Comparison of ENCODE assay signal across 25 mouse cellular contexts in the genomic region with DNA sequence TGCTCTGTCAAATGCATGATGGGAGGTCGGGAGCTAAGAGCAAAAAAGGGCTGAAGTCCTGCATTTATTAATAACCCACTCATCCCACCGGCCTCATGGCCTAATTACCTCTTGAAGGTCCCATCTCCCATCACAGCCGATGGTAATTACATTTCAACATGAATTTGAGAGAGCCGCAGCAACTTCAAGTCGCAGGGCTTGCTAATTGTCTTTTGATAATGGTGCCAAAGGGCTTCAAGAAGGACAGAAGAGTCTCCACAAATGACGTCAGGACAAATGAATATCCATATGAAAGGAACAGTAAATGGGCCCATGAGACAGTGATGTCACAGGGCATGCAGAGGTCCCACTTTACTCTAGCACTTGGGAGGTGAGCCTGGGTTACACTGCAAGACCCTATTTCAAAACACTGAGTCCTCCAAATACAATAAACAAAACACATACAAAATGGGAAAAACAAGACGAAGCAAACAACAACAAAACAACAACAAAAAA. TPM values are rescaled to one million over a fixed set of nuclear protein-coding genes. Genes with fewer than 3 reads are reported as not detected.
DNase-seq lines count a peak whose midpoint lies in the region; ATAC-seq lines count a peak whose summit lies in the region.
"Had no signal": no experiment of that assay in that cellular context is flagged by ENCODE, and none has a peak within 500 bp of the region (broad histone marks: within the 10 kb centered on the region; RNA-seq: fewer than 3 reads in every experiment).

No protein-coding gene starts in this region.

- no peak overlapping the region for H3K9ac ChIP-seq in midbrain, embryonic 11.5 days (ENCODE audit: low read length)
- H3K9ac ChIP-seq: forebrain, embryonic 15.5 days; heart, embryonic 12.5 days; heart, embryonic 15.5 days; hindbrain, embryonic 13.5 days had no signal

- H3K27ac ChIP-seq in heart, embryonic 10.5 days, result no peak overlapping the region
- no peak overlapping the region for H3K27ac ChIP-seq in midbrain, embryonic 11.5 days (ENCODE audit: low read depth, low read length)
- no peak overlapping the region for H3K27ac ChIP-seq in midbrain, embryonic 10.5 days (replicated peaks)
- H3K27ac ChIP-seq: forebrain, embryonic 10.5 days; forebrain, embryonic 15.5 days; heart, embryonic 15.5 days; hindbrain, embryonic 13.5 days had no signal

- peaks cover 9% of the 10 kb centered on the region for H3K4me1 ChIP-seq in heart, embryonic 10.5 days
- H3K4me1 ChIP-seq in midbrain, embryonic 11.5 days (ENCODE audit: control insufficient read depth, insufficient read depth, low read length), result peaks cover 9% of the 10 kb centered on the region; the same call in 1 of the 2 replicates
- H3K4me1 ChIP-seq in midbrain, embryonic 10.5 days, result peaks cover 30% of the 10 kb centered on the region

- ATAC-seq in midbrain, embryonic 11.5 days (ENCODE audit: low FRiP score), result no peak
- ATAC-seq: forebrain, embryonic 15.5 days; hindbrain, embryonic 16.5 days; inflammation-experienced regulatory T-cells, adult 6 months; intestine, embryonic 16.5 days; Patski had no signal

- intact Hi-C loops in heart, postnatal 14 days (cut with DNase I), result no loop called here

- no peaks in the 10 kb centered on the region for H3K9me3 ChIP-seq in heart, embryonic 10.5 days
- no peaks in the 10 kb centered on the region for H3K9me3 ChIP-seq in midbrain, embryonic 11.5 days (ENCODE audit: control insufficient read depth, low read length)
- H3K9me3 ChIP-seq in midbrain, embryonic 10.5 days (replicated peaks), result no peaks in the 10 kb centered on the region
- H3K9me3 ChIP-seq: forebrain, embryonic 10.5 days; forebrain, embryonic 15.5 days; G1E; heart, embryonic 12.5 days; heart, embryonic 15.5 days; hindbrain, embryonic 13.5 days had no signal

- H3K4me2 ChIP-seq in midbrain, embryonic 11.5 days, result no peak overlapping the region
- H3K4me2 ChIP-seq: forebrain, embryonic 15.5 days; heart, embryonic 12.5 days; heart, embryonic 15.5 days; hindbrain, embryonic 13.5 days had no signal

- no peaks in the 10 kb centered on the region; the same call in 1 of the 2 replicates for H3K27me3 ChIP-seq in heart, embryonic 10.5 days (ENCODE audit: insufficient read depth, poor library complexity, severe bottlenecking)
- no peaks in the 10 kb centered on the region for H3K27me3 ChIP-seq in midbrain, embryonic 11.5 days (ENCODE audit: control insufficient read depth, insufficient read depth, low read length)
- H3K27me3 ChIP-seq in midbrain, embryonic 10.5 days (ENCODE audit: low read depth, poor library complexity, severe bottlenecking), result no peaks in the 10 kb centered on the region; the same call in 1 of the 2 replicates
- H3K27me3 ChIP-seq: forebrain, embryonic 15.5 days; heart, embryonic 12.5 days; heart, embryonic 15.5 days; hindbrain, embryonic 13.5 days; Patski had no signal

- DNase-seq in heart, embryonic 10.5 days (ENCODE audit: low spot score), result peak; percentile 31
- no peak for DNase-seq in heart, postnatal 14 days
- peak; percentile 41 for DNase-seq in midbrain, embryonic 11.5 days (ENCODE audit: low spot score, missing footprints)
- DNase-seq in midbrain, embryonic 10.5 days (ENCODE audit: low spot score), result no peak
- DNase-seq in R1 (ENCODE audit: low read depth, low spot score), result peak; percentile 64
- no peak for DNase-seq in cerebellum, postnatal 25 days
- DNase-seq: adrenal gland, adult 2 months; adrenal gland, postnatal 14 days; cerebellum, adult 11-12 months; cerebellum, adult 8-10 months; cerebellum, postnatal 10 days; gastrocnemius, postnatal 25 days; heart, postnatal 10 days; kidney, adult 18-20 months had no signal

- no peaks in the 10 kb centered on the region for H3K36me3 ChIP-seq in heart, embryonic 10.5 days
- H3K36me3 ChIP-seq in midbrain, embryonic 11.5 days (ENCODE audit: control insufficient read depth, insufficient read depth, low read length), result no peaks in the 10 kb centered on the region
- H3K36me3 ChIP-seq in midbrain, embryonic 10.5 days, result no peaks in the 10 kb centered on the region
- H3K36me3 ChIP-seq: forebrain, embryonic 10.5 days; forebrain, embryonic 15.5 days; G1E; heart, embryonic 12.5 days; heart, embryonic 15.5 days; hindbrain, embryonic 13.5 days had no signal

- WGBS in heart, embryonic 10.5 days, result 84% methylated on average over 7 of the region's 7 CpGs
- 81% methylated on average over 7 of the region's 7 CpGs for WGBS in midbrain, embryonic 11.5 days
- WGBS in midbrain, embryonic 10.5 days, result 87% methylated on average over 7 of the region's 7 CpGs

- H3K4me3 ChIP-seq in heart, embryonic 10.5 days, result no peak overlapping the region
- no peak overlapping the region for H3K4me3 ChIP-seq in midbrain, embryonic 11.5 days (ENCODE audit: low read depth, low read length)
- H3K4me3 ChIP-seq in midbrain, embryonic 10.5 days, result no peak overlapping the region
- H3K4me3 ChIP-seq: forebrain, embryonic 10.5 days; forebrain, embryonic 15.5 days; heart, embryonic 12.5 days; heart, embryonic 15.5 days; hindbrain, embryonic 13.5 days had no signal

RNA-seq across cellular contexts. Expression of a gene that starts 3.1 kb away (rescaled TPM):
- 0.07 and 0.24 TPM in 2 replicates for polyA plus RNA-seq in heart, embryonic 10.5 days (2016; fragmentation: Nextera tagmentation; extraction: Ambion mirVana)
- total RNA-seq in heart, postnatal 14 days (2021), result under 1 TPM in 1 of 2 experiments, not detected in 1; 0.14 TPM
- 1.4 and 2.0 TPM in 2 replicates for polyA plus RNA-seq in midbrain, embryonic 11.5 days (2014; fragmentation: Nextera tagmentation; extraction: Ambion mirVana)
- polyA plus RNA-seq in midbrain, embryonic 10.5 days (2016; fragmentation: Nextera tagmentation; extraction: Ambion mirVana), result 1.8 and 2.0 TPM in 2 replicates
- total RNA-seq: gastrocnemius, postnatal 25 days; heart, postnatal 10 days; hematopoietic stem cell, adult 5-6 weeks had no signal
- polyA plus RNA-seq: G1E had no signal

Comparison
In these comparisons a context has a peak if more than half of its experiments do, and no peak if none do; other contexts are left out.
1. DNase-seq: peak in heart, embryonic 10.5 days (single experiment), midbrain, embryonic 11.5 days (single experiment) and R1 (single experiment); none in heart, postnatal 14 days (0 of 2), midbrain, embryonic 10.5 days (single experiment) and cerebellum, postnatal 25 days (0 of 2).